Mouse (Mus musculus): ENCODE measurements around the gene Snrpe. TPM values are rescaled to one million over a fixed set of nuclear protein-coding genes. Genes with fewer than 3 reads are reported as not detected.

The Snrpe gene
- 116 and 124 TPM in 2 replicates for polyA plus RNA-seq (2012; rRNA removed)

DNA sequence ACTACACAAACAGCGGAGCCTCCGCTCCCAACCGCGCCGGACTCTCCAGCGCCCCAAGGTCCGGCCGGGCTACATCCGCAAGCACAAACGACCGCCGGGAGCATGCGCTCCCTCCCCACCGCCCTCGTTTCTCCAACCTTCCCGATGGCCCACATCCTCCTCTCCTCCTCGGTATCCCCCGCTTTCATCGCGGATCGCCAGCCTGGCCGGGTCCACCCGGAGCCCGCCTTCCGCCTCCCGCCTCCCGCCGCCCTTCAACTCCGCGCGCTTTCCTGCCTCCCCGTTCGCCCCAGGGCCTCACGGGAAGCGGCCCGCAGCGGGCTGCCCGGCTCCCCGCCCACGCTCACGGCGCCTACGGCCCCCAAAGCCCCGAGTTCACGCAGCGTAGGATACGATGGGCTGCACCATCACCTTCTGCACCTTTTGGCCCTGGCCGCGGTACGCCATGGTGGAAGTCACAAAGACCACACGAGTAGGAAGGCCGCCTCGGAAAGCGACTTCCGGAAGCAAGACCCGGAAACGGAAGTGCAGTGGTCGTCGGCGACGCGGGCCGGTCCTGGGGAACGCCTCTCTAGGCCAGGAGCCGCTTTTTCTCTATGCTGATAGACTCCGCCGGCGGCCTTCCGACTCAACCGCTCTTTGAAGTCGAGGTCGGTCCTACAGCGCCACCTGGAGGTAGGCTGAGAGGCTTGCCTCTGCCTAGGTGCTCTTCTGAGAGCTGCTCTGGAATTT is at the start of gene Snrpe:
Gene Snrpe, minus strand, starts transcription at position 521 of the 732 bp plus-strand sequence.
- peak; percentile 91 to 97 for DNase-seq (ENCODE audit: extremely low spot score in 1 of 2, low spot score in 1 of 2)

DNA sequence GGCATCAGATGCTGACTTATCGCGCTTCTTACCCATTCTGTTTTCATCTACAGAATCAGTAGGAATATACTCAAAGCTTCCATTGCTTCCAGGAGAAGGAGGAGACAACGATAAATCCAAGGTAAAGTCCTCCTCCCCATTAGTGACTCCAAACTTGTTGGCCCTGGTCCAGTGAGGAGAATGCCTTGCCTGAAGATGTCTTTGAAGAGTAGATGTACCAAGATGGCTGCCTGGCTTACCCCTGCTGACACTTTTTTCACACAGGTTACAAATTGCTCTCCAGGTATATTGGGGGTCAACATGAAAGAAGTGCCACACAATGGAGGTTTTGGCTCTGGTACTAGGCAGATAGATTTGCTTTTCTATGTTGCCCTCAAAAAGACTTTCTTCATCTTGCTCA is 48.8 kb upstream of the Snrpe start:
- no peak for DNase-seq (ENCODE audit: extremely low spot score in 1 of 2, low spot score in 1 of 2)

- DNase-seq (ENCODE audit: extremely low spot score in 1 of 2, low spot score in 1 of 2) = no peak
Observed at GRCm38 (mm10) chr1:133656811-133657210, 46.7 kb upstream of the Snrpe start.

DNA sequence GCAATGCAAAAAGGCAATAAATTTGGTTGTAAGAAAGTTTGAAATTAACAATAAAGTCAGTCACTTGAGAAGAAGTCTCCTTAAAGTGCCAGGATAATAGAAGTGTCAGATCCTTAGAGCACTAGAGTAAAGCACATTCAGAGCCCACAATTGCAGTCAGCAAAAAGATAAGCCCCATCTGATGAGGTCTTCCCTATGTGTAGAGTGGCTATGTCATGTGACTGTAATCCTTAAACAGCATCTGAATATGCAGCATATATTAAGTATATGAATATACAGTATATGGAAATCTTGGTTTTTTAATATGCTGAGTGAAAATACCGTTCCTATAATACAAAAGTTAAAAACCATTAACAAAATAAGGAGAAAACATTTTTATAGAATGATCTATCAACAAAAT is 42.9 kb upstream of the Snrpe start:
- no peak for DNase-seq (ENCODE audit: extremely low spot score in 1 of 2, low spot score in 1 of 2)

GRCm38 (mm10) chr1:133650288-133651055 is 40.4 kb upstream of the Snrpe start:
- no peak for DNase-seq (ENCODE audit: extremely low spot score in 1 of 2, low spot score in 1 of 2)

DNA sequence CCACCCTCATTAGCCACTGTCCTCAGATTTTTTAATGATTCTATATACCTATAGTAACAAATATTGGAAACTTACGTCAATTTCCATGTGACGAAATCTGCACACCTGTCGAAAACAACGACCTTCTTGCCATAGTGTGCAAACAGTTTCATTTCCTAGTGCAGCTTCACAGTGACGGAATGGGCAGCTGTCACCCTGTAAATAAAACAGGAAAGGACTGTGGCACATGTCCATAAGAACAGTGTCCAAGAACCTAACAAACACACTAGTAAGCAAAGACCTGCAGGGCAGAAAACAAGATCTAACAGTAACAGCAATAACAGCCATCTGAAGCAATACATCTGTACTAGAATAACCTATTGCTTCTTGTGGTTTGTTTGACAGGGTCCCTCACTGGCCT is 35.6 kb upstream of the Snrpe start:
- DNase-seq (ENCODE audit: extremely low spot score in 1 of 2, low spot score in 1 of 2) = no peak

DNA sequence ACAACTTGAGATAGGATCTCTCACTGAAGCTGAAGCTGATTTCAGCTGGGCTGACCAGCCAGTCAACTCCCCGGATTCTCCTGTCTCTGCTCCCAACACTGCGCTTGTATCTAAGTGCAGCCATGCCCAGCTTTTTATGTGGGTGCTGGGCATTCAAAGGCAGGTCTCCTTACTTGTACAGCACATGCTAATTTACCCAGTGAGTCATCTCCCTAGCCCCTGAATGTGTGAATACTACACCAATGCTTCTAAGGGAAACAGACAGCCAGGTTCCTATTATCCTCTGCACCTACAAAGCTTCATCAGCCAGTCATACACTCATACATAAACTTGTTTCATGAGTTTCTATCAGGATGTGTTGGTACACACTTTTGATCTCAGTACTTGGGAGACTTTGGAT is 31.1 kb upstream of the Snrpe start:
- DNase-seq (ENCODE audit: extremely low spot score in 1 of 2, low spot score in 1 of 2) = peak in 1 of 2 experiments; percentile 19

DNA sequence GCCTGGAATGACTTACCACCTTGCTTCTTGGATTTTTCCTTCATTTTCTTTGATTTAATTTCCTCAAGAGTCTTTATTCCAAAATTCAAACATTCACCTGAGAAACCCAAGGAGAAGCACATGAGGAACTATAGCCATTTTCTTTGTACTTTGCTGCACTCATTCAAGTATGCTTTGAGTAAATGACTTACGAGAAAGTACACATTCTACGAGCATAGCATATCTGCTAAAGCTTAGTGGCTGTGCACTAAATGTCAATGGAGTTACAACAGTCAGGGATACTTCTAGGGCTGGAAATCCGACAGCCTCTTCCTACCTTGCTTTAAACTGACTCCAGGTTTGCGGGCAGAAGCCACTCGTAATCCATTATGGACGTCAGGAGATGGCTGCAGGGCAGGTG is 28.4 kb upstream of the Snrpe start:
- DNase-seq (ENCODE audit: extremely low spot score in 1 of 2, low spot score in 1 of 2) = no peak

DNA sequence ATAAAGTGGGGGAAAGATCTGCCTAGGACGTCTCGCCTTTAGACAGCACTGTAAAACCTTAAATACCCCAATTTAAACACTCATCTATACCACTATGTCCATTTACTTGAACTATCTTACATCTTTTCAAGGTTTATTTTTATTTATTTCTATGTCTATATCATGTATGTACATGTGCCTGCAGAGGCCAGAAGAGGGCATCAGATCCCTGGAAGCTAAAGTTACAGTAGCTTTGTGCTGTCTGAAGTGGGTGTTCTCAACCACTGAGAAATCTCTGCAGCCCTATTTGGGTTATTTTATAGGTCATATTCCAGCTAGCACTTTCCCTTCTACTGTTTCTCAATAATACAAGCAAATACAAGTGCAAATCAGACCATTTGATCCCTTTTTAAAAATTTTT is 22.1 kb upstream of the Snrpe start:
- peak in 1 of 2 experiments; percentile 20 for DNase-seq (ENCODE audit: extremely low spot score in 1 of 2, low spot score in 1 of 2)

DNA sequence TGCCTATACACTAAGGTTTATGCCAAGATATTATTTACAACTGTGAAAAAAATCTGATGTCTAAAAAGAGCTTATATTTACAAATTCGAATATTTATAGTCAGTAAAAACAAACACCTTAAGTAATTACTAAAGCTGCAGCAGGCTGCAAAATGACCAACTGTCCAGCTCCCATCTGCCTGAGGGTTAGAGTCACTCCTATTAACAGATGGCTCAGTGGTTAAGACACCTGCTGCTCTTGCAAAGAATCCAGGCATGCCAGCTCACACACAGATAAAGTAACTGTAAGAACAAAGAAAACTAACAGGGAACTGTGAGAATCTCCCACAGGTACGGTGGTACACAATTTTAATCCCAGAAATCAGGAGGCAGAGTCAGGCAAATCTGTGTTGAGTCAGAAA is 15.0 kb upstream of the Snrpe start:
- DNase-seq (ENCODE audit: extremely low spot score in 1 of 2, low spot score in 1 of 2) = no peak

DNA sequence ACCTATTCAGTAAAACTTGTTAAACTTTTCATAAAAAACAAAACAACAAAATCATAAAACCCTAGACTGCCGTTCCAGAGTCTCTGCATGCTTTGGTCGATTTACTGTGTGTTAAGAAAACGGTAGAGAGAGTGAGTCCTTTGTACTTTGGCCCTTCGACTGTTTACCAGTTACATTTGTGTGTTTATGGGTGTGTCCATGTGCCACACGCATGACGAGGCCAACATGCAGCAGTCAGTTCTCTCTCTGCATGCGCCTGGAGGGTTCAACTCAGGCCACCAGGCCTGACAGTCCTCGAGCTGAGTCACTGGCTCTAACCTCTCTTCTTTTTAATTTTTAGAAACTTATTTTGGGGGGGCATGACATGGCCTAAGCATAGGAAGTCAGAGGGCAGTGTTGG is 8.2 kb upstream of the Snrpe start:
- no peak for DNase-seq (ENCODE audit: extremely low spot score in 1 of 2, low spot score in 1 of 2)

DNA sequence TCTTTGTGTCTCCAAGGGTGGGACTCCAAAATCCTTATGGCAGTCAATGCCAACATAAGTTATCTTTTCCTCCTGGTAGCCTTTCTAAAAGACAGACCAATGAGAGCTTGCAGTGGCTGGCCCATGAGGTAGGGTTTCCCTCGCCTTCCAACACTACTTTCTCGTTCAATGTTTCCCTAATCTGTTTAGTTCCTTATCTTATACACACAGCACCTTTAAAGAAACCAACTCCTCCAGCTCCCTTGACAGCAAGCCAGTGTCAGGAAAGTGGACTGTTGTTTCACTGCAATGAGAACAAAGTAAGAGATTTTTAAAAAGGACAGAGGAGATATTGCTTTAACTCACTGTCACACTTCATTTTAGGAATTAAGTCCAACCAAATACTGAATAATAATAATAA is 7.8 kb upstream of the Snrpe start:
- no peak for DNase-seq (ENCODE audit: extremely low spot score in 1 of 2, low spot score in 1 of 2)

DNA sequence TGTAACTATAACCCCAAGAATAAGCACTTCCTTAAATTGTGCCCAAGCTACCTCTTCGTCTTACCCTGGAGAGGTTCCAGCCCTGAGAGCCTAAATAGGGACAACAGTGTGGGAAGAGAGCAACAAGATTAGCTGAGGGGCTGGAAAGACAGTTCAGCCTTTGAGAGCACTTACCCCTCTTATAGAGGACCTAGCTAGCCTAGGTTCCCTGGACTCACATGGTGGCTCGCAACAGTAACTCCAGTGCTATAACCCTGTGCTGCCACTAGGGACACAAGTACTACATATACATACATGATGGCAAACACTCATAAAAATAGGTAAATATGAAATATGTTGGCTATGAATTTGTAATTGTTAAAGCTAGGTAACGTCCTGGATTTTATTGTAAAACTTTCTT is 3.7 kb upstream of the Snrpe start:
- no peak for DNase-seq (ENCODE audit: extremely low spot score in 1 of 2, low spot score in 1 of 2)

DNA sequence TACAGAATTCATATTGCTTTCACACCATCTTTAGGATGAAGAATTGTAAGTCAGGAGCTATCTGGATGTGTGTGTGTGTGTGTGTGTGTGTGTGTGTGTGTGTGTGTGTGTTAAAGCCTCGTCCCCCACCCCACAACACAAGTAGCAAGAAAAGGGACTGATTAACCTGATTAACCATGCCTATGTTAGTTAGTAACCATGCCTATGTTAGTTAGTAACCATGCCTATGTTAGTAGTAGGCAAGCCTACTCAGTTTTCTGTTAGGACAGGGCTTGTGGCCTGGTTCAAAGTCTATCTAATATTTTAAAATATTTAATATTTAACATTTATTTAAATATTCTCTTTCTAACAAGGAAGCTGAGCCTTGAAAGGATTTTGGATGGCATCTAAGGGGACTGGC is 1.3 kb upstream of the Snrpe start:
- no peak for DNase-seq (ENCODE audit: extremely low spot score in 1 of 2, low spot score in 1 of 2)

- DNase-seq (ENCODE audit: extremely low spot score in 1 of 2, low spot score in 1 of 2) = no peak
Observed at GRCm38 (mm10) chr1:133610601-133611000, 510 bp upstream of the Snrpe start.

DNA sequence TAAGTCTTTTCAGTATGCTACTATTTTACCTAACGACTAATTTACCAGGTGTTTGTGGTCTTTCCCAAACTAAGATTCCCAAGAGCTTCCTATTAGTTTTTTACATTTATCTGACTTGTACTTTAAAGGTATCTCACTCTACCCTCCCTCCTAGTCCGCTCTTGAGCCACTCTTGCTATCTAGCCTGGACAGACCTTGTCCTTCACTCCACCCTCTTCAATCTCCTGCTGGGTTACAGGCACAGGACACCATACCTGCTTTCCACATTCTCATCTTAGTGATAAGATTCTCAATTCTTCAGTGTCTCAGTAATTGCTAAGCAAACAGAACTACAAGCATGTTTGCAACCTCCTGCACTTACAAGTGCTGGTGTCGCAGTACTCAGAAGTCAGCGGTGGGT is 6.9 kb downstream of the Snrpe start:
- DNase-seq (ENCODE audit: extremely low spot score in 1 of 2, low spot score in 1 of 2) = no peak

DNA sequence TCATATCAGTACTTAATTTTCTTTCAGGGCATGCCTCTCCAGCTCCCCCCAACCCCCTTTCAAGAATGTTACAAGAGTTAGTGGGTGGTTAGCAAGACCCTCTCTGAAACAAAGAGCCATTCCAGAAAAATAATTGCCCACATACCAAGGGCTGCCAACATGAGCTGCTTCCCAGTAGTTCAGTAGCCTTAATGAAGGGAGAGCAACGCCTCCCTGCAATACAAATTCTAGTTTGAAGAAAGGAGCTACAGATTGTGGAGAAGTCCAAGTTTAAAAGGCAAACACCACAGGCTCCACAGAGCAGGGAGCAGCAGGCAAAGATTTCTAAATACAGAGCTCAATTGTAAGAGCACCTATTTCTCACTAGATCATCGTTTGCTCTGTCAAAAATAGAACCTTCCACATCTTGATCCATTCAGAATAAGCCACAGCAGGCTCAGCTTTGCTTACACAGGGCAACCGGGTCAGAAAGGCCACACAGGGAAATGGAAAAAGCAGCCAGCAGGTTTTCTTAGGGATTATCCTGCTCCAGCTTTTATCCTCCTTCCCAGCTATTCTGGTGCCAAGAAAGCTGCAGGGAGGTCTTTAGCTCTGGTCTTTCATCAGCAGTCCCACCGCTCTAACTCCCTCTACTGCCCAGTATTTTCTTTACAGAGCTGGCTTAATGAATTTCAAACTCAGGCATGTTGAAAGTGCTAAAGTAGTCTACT is 13.6 kb downstream of the Snrpe start:
- DNase-seq (ENCODE audit: extremely low spot score in 1 of 2, low spot score in 1 of 2) = peak in 1 of 2 experiments; percentile 41

- no peak for DNase-seq (ENCODE audit: extremely low spot score in 1 of 2, low spot score in 1 of 2)
Observed at GRCm38 (mm10) chr1:133585995-133586537, 24.0 kb downstream of the Snrpe start.

GRCm38 (mm10) chr1:133571293-133571692 is 38.8 kb downstream of the Snrpe start:
- DNase-seq (ENCODE audit: extremely low spot score in 1 of 2, low spot score in 1 of 2) = no peak

Data from frontal cortex, adult 2 months (tissue).